Mouse (Mus musculus) megakaryocyte-erythroid progenitor cell, adult 5-6 weeks (primary cell): Measurements from ENCODE around the gene Nos3. TPM values are rescaled to one million over a fixed set of nuclear protein-coding genes. Genes with fewer than 3 reads are reported as not detected.

Experiments
- ATAC-seq: replicated peaks from 2 replicates; pipeline ENCODE4 v1.8.0; 2016; ENCODE audit warnings: mild to moderate bottlenecking, inconsistent platforms; ENCODE audit not compliant: severe bottlenecking, poor library complexity, low FRiP score, low TSS enrichment
- total RNA-seq, 2 experiments: library from RNA; stranded (forward) in 1 of 2; stranded (reverse) in 1 of 2; fragments of 200-1000, 215-1000 nt in 1 of 2; fragments of >200 nt in 1 of 2; fragmentation: Nextera tagmentation in 1 of 2; gene quantifications; 2 replicates each; pipeline ENCODE4 v1.2.3; 2014 to 2017

Gene Nos3
- not detected in 2 replicates for total RNA-seq (2014; fragmentation: Nextera tagmentation)
- 0.23 TPM in 1 of 2 replicates, not detected in the other for total RNA-seq (2017)

DNA sequence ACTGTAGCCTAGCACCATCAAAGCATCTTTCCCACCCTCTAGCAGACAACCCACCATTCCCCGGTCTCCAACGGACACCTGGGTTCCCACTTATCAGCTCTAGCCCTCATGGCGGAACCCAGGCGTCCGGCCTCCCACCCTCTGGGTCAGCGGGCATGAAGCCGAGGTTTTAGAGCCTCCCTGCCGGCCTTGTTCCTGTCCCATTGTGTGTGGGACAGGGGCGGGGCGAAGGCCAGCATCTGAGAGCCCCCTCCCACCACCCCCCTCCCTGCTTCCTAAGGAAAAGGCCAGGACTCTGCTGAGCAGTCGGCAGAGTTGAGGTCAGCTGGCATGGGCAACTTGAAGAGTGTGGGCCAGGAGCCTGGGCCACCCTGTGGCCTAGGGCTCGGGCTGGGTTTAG, at the start of gene Nos3:
Gene Nos3 (plus strand): TSS at position 303 of the 400 bp plus-strand sequence.
- no peak for ATAC-seq

DNA sequence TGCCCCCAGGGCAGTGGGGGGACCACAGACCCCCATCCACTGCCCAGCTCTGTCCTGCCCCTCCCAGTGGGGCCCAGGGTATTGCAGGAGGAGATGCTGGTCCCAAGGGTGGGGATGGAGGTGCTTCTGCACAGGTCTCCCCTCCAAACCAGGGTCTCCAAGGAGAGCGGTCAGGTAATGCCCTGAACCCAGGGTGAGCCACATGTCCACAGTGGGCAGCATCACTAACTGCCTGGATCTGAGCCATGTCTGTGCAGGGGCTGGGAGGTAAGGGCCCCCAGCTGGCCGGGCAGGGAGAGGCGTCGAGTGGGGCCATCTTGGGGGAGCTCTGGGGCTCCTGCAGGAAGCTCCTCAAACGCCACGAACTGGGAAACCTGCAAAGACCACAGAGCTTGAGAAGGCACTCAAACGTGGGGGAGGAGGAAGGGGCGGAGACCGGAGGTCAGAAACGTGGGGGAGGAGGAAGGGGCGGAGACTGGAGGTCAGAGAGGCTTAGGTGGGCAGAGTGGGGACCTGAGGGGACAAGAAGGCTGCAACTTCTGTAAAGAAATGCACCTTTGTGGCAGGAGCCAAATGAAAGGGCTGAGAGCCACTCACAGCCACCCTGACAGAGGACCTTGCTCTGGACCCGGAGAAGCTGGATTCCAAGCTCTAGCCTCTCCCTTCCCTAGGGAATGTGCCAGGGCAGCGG, 44.7 kb upstream of the Nos3 start:
- ATAC-seq, result 0 out of 2 replicates have a peak, but pooled peaks have one; percentile 17

GRCm38 (mm10) chr5:24320467-24320813, 44.2 kb upstream of the Nos3 start:
- ATAC-seq, result peak; percentile 49; the same call in 1 of the 2 replicates

- ATAC-seq, result no peak
Observed at GRCm38 (mm10) chr5:24320894-24321293, 43.7 kb upstream of the Nos3 start.

GRCm38 (mm10) chr5:24321711-24322682, 42.6 kb upstream of the Nos3 start:
- no peak for ATAC-seq

GRCm38 (mm10) chr5:24325251-24325650, 39.4 kb upstream of the Nos3 start:
- ATAC-seq, result no peak

GRCm38 (mm10) chr5:24326166-24326841, 38.3 kb upstream of the Nos3 start:
- no peak for ATAC-seq

DNA sequence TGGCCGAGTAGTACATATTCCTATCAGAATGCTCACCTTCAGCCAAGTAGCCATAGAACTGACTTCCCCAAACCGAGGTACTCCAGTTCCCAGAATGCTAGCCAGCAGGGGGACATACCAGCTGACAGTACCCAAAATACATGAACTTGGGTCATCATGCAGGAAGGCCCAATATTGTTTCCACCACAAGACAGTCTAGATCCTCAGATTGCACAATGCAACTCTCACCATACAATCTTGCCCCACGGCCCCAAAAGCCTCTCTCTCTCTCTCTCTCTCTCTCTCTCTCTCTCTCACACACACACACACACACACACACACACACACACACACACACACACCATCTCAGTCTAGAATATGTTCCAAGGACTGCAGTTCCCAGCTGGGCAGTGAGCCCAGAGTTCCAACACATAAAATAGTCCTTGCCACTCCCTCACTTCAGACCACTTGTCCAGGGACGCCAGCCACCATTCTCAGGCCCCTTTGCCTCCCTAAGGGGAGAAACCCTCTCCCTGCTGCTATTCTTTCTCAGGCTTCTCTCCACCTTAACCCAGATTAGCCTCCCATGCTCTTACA, 37.7 kb upstream of the Nos3 start:
- ATAC-seq, result no peak

- ATAC-seq, result no peak
Observed at GRCm38 (mm10) chr5:24328813-24329211, 35.8 kb upstream of the Nos3 start.

- peak; percentile 22; the same call in 1 of the 2 replicates for ATAC-seq
Observed at GRCm38 (mm10) chr5:24329212-24329964, 35.2 kb upstream of the Nos3 start.

DNA sequence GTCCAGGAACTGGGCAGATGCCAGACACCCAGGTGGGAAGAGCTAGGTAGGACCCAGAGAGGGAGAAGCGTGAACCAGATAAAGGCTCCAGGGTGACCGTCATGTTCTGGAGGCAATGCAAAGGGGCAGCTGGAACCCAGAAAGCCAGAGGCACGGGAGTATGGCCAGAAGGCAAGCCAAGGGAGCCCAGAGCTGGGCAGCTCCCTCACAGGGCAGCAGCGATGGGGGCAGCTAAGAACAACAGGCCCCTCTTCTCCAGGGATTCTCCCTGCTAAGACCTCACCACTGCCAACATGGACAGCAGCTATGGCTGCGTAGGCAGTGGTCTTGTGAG, 34.7 kb upstream of the Nos3 start:
- no peak for ATAC-seq

DNA sequence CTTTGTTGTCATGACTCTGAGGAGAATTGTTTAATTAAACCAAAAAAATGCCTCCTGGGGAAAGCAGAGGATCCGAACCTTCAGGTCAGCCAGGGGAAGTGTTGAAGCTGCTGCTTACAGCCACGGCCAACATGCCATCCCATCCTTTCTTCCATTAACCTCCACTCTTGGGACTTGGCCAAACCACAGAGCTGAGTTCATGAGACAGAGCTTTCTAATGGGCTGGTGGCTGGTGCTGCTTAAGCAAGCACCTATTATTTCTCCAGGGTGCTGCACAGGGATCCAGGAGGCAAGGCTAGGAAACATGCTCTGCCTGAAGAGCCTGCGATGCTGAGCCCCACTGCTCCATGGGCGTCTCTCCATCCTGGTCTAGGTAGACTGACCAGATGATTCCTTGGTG, 32.2 kb upstream of the Nos3 start:
- no peak for ATAC-seq

DNA sequence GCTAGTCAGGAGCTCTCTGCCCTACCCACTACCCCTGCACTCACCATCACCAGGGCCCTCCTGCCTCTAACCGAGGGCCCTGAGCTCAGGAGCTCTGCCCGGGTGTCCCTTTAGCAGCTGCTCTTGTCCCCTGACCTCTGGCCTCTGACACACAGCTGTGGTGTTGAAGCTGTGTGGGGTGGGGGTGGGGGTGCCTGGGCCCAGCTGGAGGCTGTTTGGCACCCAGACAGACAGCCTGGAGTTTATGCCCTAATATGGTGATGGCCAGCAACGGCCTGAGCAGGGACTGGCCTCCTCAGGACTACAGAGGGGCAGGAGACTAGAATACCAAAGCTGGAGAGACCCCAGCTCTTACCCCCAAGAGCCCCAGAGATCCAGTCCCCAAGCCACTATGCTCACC, 29.9 kb upstream of the Nos3 start:
- no peak for ATAC-seq

DNA sequence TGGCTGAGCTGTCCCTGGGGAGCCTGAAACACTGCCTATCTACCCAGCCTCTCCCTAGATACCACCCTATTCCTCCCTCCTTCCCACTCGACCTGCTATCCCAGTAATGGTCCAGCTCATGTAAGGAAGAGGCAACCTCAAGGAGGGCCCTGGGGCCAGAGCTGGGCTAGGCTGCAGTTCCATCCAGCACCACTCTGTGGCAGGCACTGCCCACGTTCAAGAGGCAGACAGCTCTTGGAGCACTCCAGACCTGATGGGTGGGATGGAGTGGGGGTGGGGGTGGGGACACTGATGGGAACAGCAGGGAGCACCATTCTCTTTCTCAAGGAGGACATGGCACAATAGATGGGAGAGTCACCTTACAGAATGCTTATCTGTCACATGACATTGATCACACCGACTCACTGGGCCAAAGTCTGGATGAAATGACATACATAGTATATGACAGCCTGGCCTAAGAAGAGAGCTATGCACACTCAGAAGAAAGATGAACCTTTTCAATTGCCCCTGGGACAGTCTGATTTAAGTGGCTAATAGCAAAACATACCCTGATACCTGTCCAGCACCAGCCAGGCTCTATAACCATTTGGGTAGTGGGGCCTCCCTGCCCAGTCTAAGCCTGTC, 28.6 kb upstream of the Nos3 start:
- ATAC-seq, result peak; percentile 81

GRCm38 (mm10) chr5:24337366-24337765, 27.2 kb upstream of the Nos3 start:
- ATAC-seq, result 0 out of 2 replicates have a peak, but pooled peaks have one; percentile 33

- no peak for ATAC-seq
Observed at GRCm38 (mm10) chr5:24337821-24338220, 26.8 kb upstream of the Nos3 start.

- ATAC-seq, result no peak
Observed at GRCm38 (mm10) chr5:24342205-24342963, 22.2 kb upstream of the Nos3 start.

- no peak for ATAC-seq
Observed at GRCm38 (mm10) chr5:24342966-24343365, 21.6 kb upstream of the Nos3 start.
